Mouse (Mus musculus): ENCODE data around the gene Tmem211. TPM values are rescaled to one million over a fixed set of nuclear protein-coding genes. Genes with fewer than 3 reads are reported as not detected.

The Tmem211 gene
- polyA plus RNA-seq, 2 experiments: 0.18 TPM; not detected in 1

- TF ChIP-seq POLR2A (IDR thresholded peaks at IDR 0.05; ENCODE audit: borderline replicate concordance, extremely low read depth, insufficient read depth, insufficient read length): no peak
- no peak overlapping the region for H3K9ac ChIP-seq (ENCODE audit: low read depth, low read length, severe bottlenecking)
- WGBS: 35% methylated on average over 9 of the region's 9 CpGs
- H3K4me1 ChIP-seq (ENCODE audit: control insufficient read depth, insufficient read depth, low read length): peaks cover 3% of the 10 kb centered on the region; the same call in 1 of the 2 replicates
- DNase-seq (ENCODE audit: low spot score) (no peak), ATAC-seq (ENCODE audit: low FRiP score, low read depth) (no peak)
- no peaks in the 10 kb centered on the region for H3K36me3 ChIP-seq (ENCODE audit: control insufficient read depth, insufficient read depth, low read length)
- H3K27me3 ChIP-seq (ENCODE audit: control insufficient read depth, insufficient read depth, low read length): no peaks in the 10 kb centered on the region
- no peaks in the 10 kb centered on the region for H3K9me3 ChIP-seq (ENCODE audit: control insufficient read depth, low read length)
- H3K4me3 ChIP-seq (replicated peaks; ENCODE audit: low read length): no peak overlapping the region
- no peak overlapping the region for H3K27ac ChIP-seq (replicated peaks; ENCODE audit: low read depth, low read length)
- H3K4me2 ChIP-seq (replicated peaks; ENCODE audit: low read depth, low read length, severe bottlenecking): no peak overlapping the region
These were observed 29.6 kb upstream of the Tmem211 start for GRCm38 (mm10) chr5:113196916-113197794.

- WGBS: 60% methylated on average over 8 of the region's 8 CpGs
- no peaks in the 10 kb centered on the region for H3K27me3 ChIP-seq (ENCODE audit: control insufficient read depth, insufficient read depth, low read length)
- TF ChIP-seq POLR2A (IDR thresholded peaks at IDR 0.05; ENCODE audit: borderline replicate concordance, extremely low read depth, insufficient read depth, insufficient read length): no peak
- no peak overlapping the region for H3K4me2 ChIP-seq (replicated peaks; ENCODE audit: low read depth, low read length, severe bottlenecking)
- no peaks in the 10 kb centered on the region for H3K36me3 ChIP-seq (ENCODE audit: control insufficient read depth, insufficient read depth, low read length)
- H3K4me3 ChIP-seq (replicated peaks; ENCODE audit: low read length): no peak overlapping the region
- no peaks in the 10 kb centered on the region for H3K9me3 ChIP-seq (ENCODE audit: control insufficient read depth, low read length)
- no peak for DNase-seq (ENCODE audit: low spot score)
- H3K9ac ChIP-seq (ENCODE audit: low read depth, low read length, severe bottlenecking): no peak overlapping the region
- no peak for ATAC-seq (ENCODE audit: low FRiP score, low read depth)
- H3K27ac ChIP-seq (replicated peaks; ENCODE audit: low read depth, low read length): no peak overlapping the region
- peaks cover 3% of the 10 kb centered on the region; the same call in 1 of the 2 replicates for H3K4me1 ChIP-seq (ENCODE audit: control insufficient read depth, insufficient read depth, low read length)
These were observed 27.5 kb upstream of the Tmem211 start for GRCm38 (mm10) chr5:113199126-113199771.

- no peak for TF ChIP-seq POLR2A (IDR thresholded peaks at IDR 0.05; ENCODE audit: borderline replicate concordance, extremely low read depth, insufficient read depth, insufficient read length)
- no peaks in the 10 kb centered on the region for H3K9me3 ChIP-seq (ENCODE audit: control insufficient read depth, low read length)
- peaks cover 3% of the 10 kb centered on the region; the same call in 1 of the 2 replicates for H3K4me1 ChIP-seq (ENCODE audit: control insufficient read depth, insufficient read depth, low read length)
- no peak overlapping the region for H3K4me2 ChIP-seq (replicated peaks; ENCODE audit: low read depth, low read length, severe bottlenecking)
- H3K4me3 ChIP-seq (replicated peaks; ENCODE audit: low read length): no peak overlapping the region
- no peaks in the 10 kb centered on the region for H3K27me3 ChIP-seq (ENCODE audit: control insufficient read depth, insufficient read depth, low read length)
- no peak for ATAC-seq (ENCODE audit: low FRiP score, low read depth)
- no peak overlapping the region for H3K9ac ChIP-seq (ENCODE audit: low read depth, low read length, severe bottlenecking)
- 83% methylated on average over 10 of the region's 10 CpGs for WGBS
- DNase-seq (ENCODE audit: low spot score): no peak
- H3K36me3 ChIP-seq (ENCODE audit: control insufficient read depth, insufficient read depth, low read length): no peaks in the 10 kb centered on the region
- no peak overlapping the region for H3K27ac ChIP-seq (replicated peaks; ENCODE audit: low read depth, low read length)
These were observed 27.0 kb upstream of the Tmem211 start for GRCm38 (mm10) chr5:113199772-113200134.

- no peak overlapping the region for H3K4me3 ChIP-seq (replicated peaks; ENCODE audit: low read length)
- WGBS: 88% methylated on average over 9 of the region's 9 CpGs
- ATAC-seq (ENCODE audit: low FRiP score, low read depth): no peak
- no peak overlapping the region for H3K9ac ChIP-seq (ENCODE audit: low read depth, low read length, severe bottlenecking)
- no peaks in the 10 kb centered on the region for H3K27me3 ChIP-seq (ENCODE audit: control insufficient read depth, insufficient read depth, low read length)
- no peak for TF ChIP-seq POLR2A (IDR thresholded peaks at IDR 0.05; ENCODE audit: borderline replicate concordance, extremely low read depth, insufficient read depth, insufficient read length)
- H3K27ac ChIP-seq (replicated peaks; ENCODE audit: low read depth, low read length): no peak overlapping the region
- no peaks in the 10 kb centered on the region for H3K36me3 ChIP-seq (ENCODE audit: control insufficient read depth, insufficient read depth, low read length)
- no peak for DNase-seq (ENCODE audit: low spot score)
- no peak overlapping the region for H3K4me2 ChIP-seq (replicated peaks; ENCODE audit: low read depth, low read length, severe bottlenecking)
- H3K4me1 ChIP-seq (ENCODE audit: control insufficient read depth, insufficient read depth, low read length): peaks cover 7% of the 10 kb centered on the region
- no peaks in the 10 kb centered on the region for H3K9me3 ChIP-seq (ENCODE audit: control insufficient read depth, low read length)
These were observed 22.5 kb upstream of the Tmem211 start for GRCm38 (mm10) chr5:113204193-113204592.

- H3K27me3 ChIP-seq (ENCODE audit: control insufficient read depth, insufficient read depth, low read length): no peaks in the 10 kb centered on the region
- no peak overlapping the region for H3K4me3 ChIP-seq (replicated peaks; ENCODE audit: low read length)
- H3K27ac ChIP-seq (replicated peaks; ENCODE audit: low read depth, low read length): no peak overlapping the region
- no peak for ATAC-seq (ENCODE audit: low FRiP score, low read depth)
- no peaks in the 10 kb centered on the region for H3K9me3 ChIP-seq (ENCODE audit: control insufficient read depth, low read length)
- TF ChIP-seq POLR2A (IDR thresholded peaks at IDR 0.05; ENCODE audit: borderline replicate concordance, extremely low read depth, insufficient read depth, insufficient read length): no peak
- H3K4me1 ChIP-seq (ENCODE audit: control insufficient read depth, insufficient read depth, low read length): peaks cover 12% of the 10 kb centered on the region
- no peaks in the 10 kb centered on the region for H3K36me3 ChIP-seq (ENCODE audit: control insufficient read depth, insufficient read depth, low read length)
- H3K9ac ChIP-seq (ENCODE audit: low read depth, low read length, severe bottlenecking): no peak overlapping the region
- H3K4me2 ChIP-seq (replicated peaks; ENCODE audit: low read depth, low read length, severe bottlenecking): no peak overlapping the region
- no peak for DNase-seq (ENCODE audit: low spot score)
- WGBS: 56% methylated on average over 9 of the region's 9 CpGs
These were observed 19.9 kb upstream of the Tmem211 start for GRCm38 (mm10) chr5:113206670-113207352.

All from limb, embryonic 14.5 days (tissue).